Mouse (Mus musculus): Measurements from ENCODE around the gene Gm21292. TPM values are rescaled to one million over a fixed set of nuclear protein-coding genes. Genes with fewer than 3 reads are reported as not detected.
"Not testable (repeated sequence)": the region's sequence is repeated elsewhere in the genome, so short reads cannot be mapped to it uniquely, and the experiment has no call there.

Gm21292 gene
- polyA plus RNA-seq (2015; fragmentation: Nextera tagmentation; extraction: Ambion mirVana), result not detected in 2 replicates

- not testable (repeated sequence) for H3K9me3 ChIP-seq (replicated peaks); H3K4me1 ChIP-seq (replicated peaks); H3K4me2 ChIP-seq; H3K27me3 ChIP-seq; H3K4me3 ChIP-seq (replicated peaks); H3K9ac ChIP-seq; ATAC-seq (ENCODE audit: insufficient read depth); H3K27ac ChIP-seq (replicated peaks); H3K36me3 ChIP-seq (replicated peaks)
- no CpG with 5 or more reads among the region's 2 CpGs for WGBS (ENCODE audit: insufficient replicate concordance)
Measured at GRCm38 (mm10) chrY:9133824-9134223, at the start of gene Gm21292. Gene Gm21292, minus strand, starts transcription at chrY:9133924.

Other genes starting within 250 kb of the Gm21292 start
- gene Gm21721, start 68.3 kb upstream of the Gm21292 start, polyA plus RNA-seq (2015; fragmentation: Nextera tagmentation; extraction: Ambion mirVana), result not detected in 2 replicates
- not detected in 2 replicates for gene Gm21812, start 213.3 kb upstream of the Gm21292 start, polyA plus RNA-seq (2015; fragmentation: Nextera tagmentation; extraction: Ambion mirVana)